Mouse (Mus musculus) cerebellum, adult 9-11 months (tissue): Measurements from ENCODE around the gene Pold4.

Experiments
- DNase-seq: peaks from one replicate; pipeline ENCODE4 v3.0.0; 2022

Gene Pold4

GRCm38 (mm10) chr19:4231253-4232185, at the start of gene Pold4:
Gene Pold4 (plus strand): TSS chr19:4231899.
- peak; percentile 99 for DNase-seq

- peak; percentile 14 for DNase-seq
Observed at GRCm38 (mm10) chr19:4183689-4184088, 48.0 kb upstream of the Pold4 start.

- no peak for DNase-seq
Observed at GRCm38 (mm10) chr19:4184976-4185975, 46.4 kb upstream of the Pold4 start.

- DNase-seq = no peak
Observed at GRCm38 (mm10) chr19:4187303-4187702, 44.4 kb upstream of the Pold4 start.

GRCm38 (mm10) chr19:4189051-4189620, 42.6 kb upstream of the Pold4 start:
- peak; percentile 42 for DNase-seq

GRCm38 (mm10) chr19:4190831-4191334, 40.8 kb upstream of the Pold4 start, which contains the start of gene Tbc1d10c:
Gene Tbc1d10c (minus strand): TSS chr19:4191284.
- DNase-seq = peak; percentile 70

GRCm38 (mm10) chr19:4191528-4192250, 40.0 kb upstream of the Pold4 start, which contains the start of gene Ppp1ca:
Gene Ppp1ca (plus strand): TSS chr19:4192065.
- DNase-seq = peak; percentile 91

- DNase-seq = no peak
Observed at GRCm38 (mm10) chr19:4192251-4192985, 39.3 kb upstream of the Pold4 start.

- DNase-seq = peak; percentile 67
Observed at GRCm38 (mm10) chr19:4193129-4193528, 38.6 kb upstream of the Pold4 start.

- DNase-seq = peak; percentile 49
Observed at GRCm38 (mm10) chr19:4194021-4194724, 37.5 kb upstream of the Pold4 start.

GRCm38 (mm10) chr19:4194776-4195650, 36.7 kb upstream of the Pold4 start:
- DNase-seq = peak; percentile 89

GRCm38 (mm10) chr19:4196048-4196447, 35.7 kb upstream of the Pold4 start:
- DNase-seq = no peak

- peak; percentile 62 for DNase-seq
Observed at GRCm38 (mm10) chr19:4196548-4196947, 35.2 kb upstream of the Pold4 start.

- DNase-seq = no peak
Observed at GRCm38 (mm10) chr19:4197180-4197579, 34.5 kb upstream of the Pold4 start.

- DNase-seq = peak; percentile 98
Observed at GRCm38 (mm10) chr19:4201291-4201909, 30.3 kb upstream of the Pold4 start, which contains the start of gene Rad9a. Gene Rad9a (minus strand): TSS chr19:4201662.

GRCm38 (mm10) chr19:4202149-4202548, 29.6 kb upstream of the Pold4 start:
- DNase-seq = peak; percentile 49

- DNase-seq = no peak
Observed at GRCm38 (mm10) chr19:4203148-4203547, 28.6 kb upstream of the Pold4 start.

GRCm38 (mm10) chr19:4203604-4204326, 27.9 kb upstream of the Pold4 start:
- no peak for DNase-seq
